Mouse (Mus musculus) midbrain, embryonic 16.5 days (tissue): Measurements from ENCODE around the gene Hacl1. TPM values are rescaled to one million over a fixed set of nuclear protein-coding genes. Genes with fewer than 3 reads are reported as not detected.

Experiments used
- ATAC-seq: fragments of 200-750 bp; cut with Nextera tagmentation; 2 replicates; pipeline ENCODE4 v1.8.0; 2017; ENCODE audit warnings: moderate TSS enrichment
- H3K27ac ChIP-seq: fragments of 300-500 bp; sonication (generic); 2 replicates; pipeline ENCODE4 v1.5.1; 2014; ENCODE audit warnings: mild to moderate bottlenecking, low read length, mixed read lengths
- H3K27me3 ChIP-seq: fragments of 300-500 bp; sonication (generic); 2 replicates; pipeline ENCODE4 v1.6.1; 2014; ENCODE audit warnings: low read depth, low read length, mixed read lengths; ENCODE audit not compliant: control insufficient read depth, insufficient read depth
- H3K36me3 ChIP-seq: fragments of 300-500 bp; sonication (generic); 2 replicates; pipeline ENCODE4 v1.6.1; 2014; ENCODE audit warnings: mild to moderate bottlenecking, low read length, moderate library complexity, mixed read lengths; ENCODE audit not compliant: control insufficient read depth, insufficient read depth
- H3K4me1 ChIP-seq: fragments of 300-500 bp; sonication (generic); 2 replicates; pipeline ENCODE4 v1.6.1; 2014; ENCODE audit warnings: mild to moderate bottlenecking, low read length, mixed read lengths; ENCODE audit not compliant: control insufficient read depth, insufficient read depth
- H3K4me2 ChIP-seq: fragments of 300-500 bp; sonication (generic); 2 replicates; pipeline ENCODE4 v1.6.1; 2014; ENCODE audit warnings: mild to moderate bottlenecking, low read length, mixed read lengths
- H3K4me3 ChIP-seq: fragments of 300-500 bp; sonication (generic); 2 replicates; pipeline ENCODE4 v1.5.1; 2014; ENCODE audit warnings: low read depth, mild to moderate bottlenecking, low read length, moderate library complexity, mixed read lengths
- H3K9ac ChIP-seq: fragments of 300-500 bp; sonication (generic); 2 replicates; pipeline ENCODE4 v1.6.1; 2014; ENCODE audit warnings: low read depth, low read length, mixed read lengths
- H3K9me3 ChIP-seq: fragments of 300-500 bp; sonication (generic); replicated peaks from 2 replicates; pipeline ENCODE4 v1.6.1; 2014; ENCODE audit warnings: mild to moderate bottlenecking, low read length, mixed read lengths; ENCODE audit not compliant: control insufficient read depth, poor library complexity, severe bottlenecking
- WGBS: fragments of 180-500 bp; shearing (Covaris S2); extraction: QIAGEN DNeasy Blood & Tissue Kit; methylation state at CpG from one replicate; pipeline ENCODE4 v1.1.7; 2014; 5-methylcytosine and 5-hydroxymethylcytosine counted together
- polyA plus RNA-seq: library from polyadenylated mRNA; unstranded; fragments of >200 nt; fragmentation: Nextera tagmentation; extraction: Ambion mirVana; gene quantifications from 2 replicates; pipeline ENCODE4 v1.2.1, GENCODE M21; 2015

The Hacl1 gene
- polyA plus RNA-seq, 1 experiment from 2014 or later = 10.6 TPM

DNA sequence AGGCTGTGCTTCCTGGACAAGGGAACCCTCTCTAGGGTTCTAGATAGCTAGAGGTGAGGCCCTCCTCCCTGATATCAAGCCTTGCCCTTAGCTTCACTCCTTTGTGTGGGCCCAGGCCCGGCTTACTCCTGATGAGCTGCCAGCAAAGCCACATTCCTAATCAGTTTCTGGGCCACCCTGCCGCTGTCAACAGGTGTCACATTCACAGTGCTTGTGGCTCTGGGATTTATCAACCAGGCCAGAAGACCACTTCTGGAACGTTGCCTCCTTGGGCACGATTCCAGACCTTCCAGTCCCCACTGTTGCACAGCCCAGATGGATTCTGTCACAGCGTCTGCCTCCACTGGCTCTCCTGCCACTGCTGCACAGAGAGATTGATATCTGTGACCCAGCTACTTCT, 80.2 kb downstream of the Hacl1 start:
- ATAC-seq = no peak

GRCm38 (mm10) chr14:31559216-31559615, 81.9 kb downstream of the Hacl1 start:
- Histone ChIP-seq H3K4me2 (no peak overlapping the region), H3K27me3 (no peaks in the 10 kb centered on the region), H3K9me3 (no peaks in the 10 kb centered on the region), H3K27ac (no peak overlapping the region), H3K9ac (no peak overlapping the region), H3K4me1 (no peaks in the 10 kb centered on the region), H3K36me3 (no peaks in the 10 kb centered on the region), H3K4me3 (no peak overlapping the region)
- 60% methylated on average over 5 of the region's 5 CpGs for WGBS
- ATAC-seq = no peak

More for the DNA sequence above, 80.2 kb downstream of the Hacl1 start:
- Histone ChIP-seq H3K4me2 (no peak overlapping the region), H3K4me3 (no peak overlapping the region), H3K4me1 (no peaks in the 10 kb centered on the region), H3K9ac (no peak overlapping the region), H3K27me3 (no peaks in the 10 kb centered on the region), H3K9me3 (no peaks in the 10 kb centered on the region), H3K36me3 (no peaks in the 10 kb centered on the region), H3K27ac (no peak overlapping the region)
- WGBS = 70% methylated on average over 5 of the region's 5 CpGs

- no peaks in the 10 kb centered on the region for H3K36me3 ChIP-seq
- no peak overlapping the region for H3K27ac ChIP-seq
- no peaks in the 10 kb centered on the region for H3K27me3 ChIP-seq
- 77% methylated on average over 9 of the region's 9 CpGs for WGBS
- no peak overlapping the region for H3K4me3 ChIP-seq
- no peak overlapping the region for H3K4me2 ChIP-seq
- no peak for ATAC-seq
- no peaks in the 10 kb centered on the region for H3K9me3 ChIP-seq
- H3K9ac ChIP-seq = no peak overlapping the region
- no peaks in the 10 kb centered on the region for H3K4me1 ChIP-seq
Measured at GRCm38 (mm10) chr14:31557784-31558183, 83.3 kb downstream of the Hacl1 start.

GRCm38 (mm10) chr14:31557273-31557672, 83.8 kb downstream of the Hacl1 start:
- Histone ChIP-seq H3K9ac (no peak overlapping the region), H3K4me3 (no peak overlapping the region), H3K4me1 (no peaks in the 10 kb centered on the region), H3K9me3 (no peaks in the 10 kb centered on the region), H3K27me3 (no peaks in the 10 kb centered on the region), H3K4me2 (no peak overlapping the region), H3K27ac (no peak overlapping the region), H3K36me3 (no peaks in the 10 kb centered on the region)
- 80% methylated on average over 8 of the region's 8 CpGs for WGBS
- ATAC-seq = no peak

DNA sequence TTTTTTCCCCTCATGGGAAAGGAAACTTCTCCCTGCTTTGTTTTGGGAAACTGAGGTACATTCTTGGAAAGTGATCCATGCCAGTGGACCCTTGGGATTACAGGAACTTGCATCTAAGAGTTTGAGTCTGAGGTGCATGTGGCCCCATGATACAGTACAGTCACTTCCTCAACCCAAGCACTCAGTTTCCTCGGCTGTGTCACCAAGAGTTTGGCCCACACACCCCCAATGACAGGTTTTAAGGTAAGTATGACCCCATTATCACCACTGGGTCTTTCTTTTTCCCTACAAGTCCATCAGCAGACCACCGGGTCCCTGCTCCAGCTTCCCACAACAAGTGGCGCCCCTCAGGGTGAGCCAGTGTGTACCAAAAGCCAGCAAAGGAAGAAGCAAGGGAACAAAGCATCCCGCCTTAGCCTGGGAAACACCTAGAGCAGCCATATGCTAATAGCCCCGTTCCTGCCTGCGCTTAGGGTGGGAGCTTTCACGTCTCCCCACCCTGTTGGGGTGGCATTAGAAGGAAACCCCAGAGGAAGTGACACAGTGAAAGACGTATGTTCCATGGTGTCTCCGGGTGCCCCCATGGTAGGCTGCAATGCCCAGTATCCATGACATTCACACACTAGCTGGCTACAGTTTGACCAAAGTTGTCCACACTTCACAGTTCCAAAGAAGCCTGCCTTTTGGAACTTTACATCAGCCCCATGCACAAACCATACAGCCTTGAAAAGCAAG, 84.4 kb downstream of the Hacl1 start:
- WGBS = 84% methylated on average over 9 of the region's 9 CpGs
- Histone ChIP-seq H3K27me3 (no peaks in the 10 kb centered on the region), H3K36me3 (no peaks in the 10 kb centered on the region), H3K9me3 (no peaks in the 10 kb centered on the region), H3K9ac (no peak overlapping the region), H3K4me2 (no peak overlapping the region), H3K4me3 (no peak overlapping the region), H3K27ac (no peak overlapping the region), H3K4me1 (no peaks in the 10 kb centered on the region)
- ATAC-seq = no peak

GRCm38 (mm10) chr14:31555963-31556434, 85.1 kb downstream of the Hacl1 start:
- H3K9ac ChIP-seq = no peak overlapping the region
- no peaks in the 10 kb centered on the region for H3K4me1 ChIP-seq
- H3K9me3 ChIP-seq = no peaks in the 10 kb centered on the region
- 77% methylated on average over 14 of the region's 14 CpGs for WGBS
- no peak overlapping the region for H3K27ac ChIP-seq
- ATAC-seq = no peak
- no peak overlapping the region for H3K4me3 ChIP-seq
- no peak overlapping the region for H3K4me2 ChIP-seq
- no peaks in the 10 kb centered on the region for H3K36me3 ChIP-seq
- no peaks in the 10 kb centered on the region for H3K27me3 ChIP-seq

GRCm38 (mm10) chr14:31555021-31555420, 86.1 kb downstream of the Hacl1 start:
- H3K4me3 ChIP-seq = no peak overlapping the region
- no peaks in the 10 kb centered on the region for H3K4me1 ChIP-seq
- H3K9me3 ChIP-seq = no peaks in the 10 kb centered on the region
- WGBS = 90% methylated on average over 7 of the region's 7 CpGs
- no peak overlapping the region for H3K9ac ChIP-seq
- H3K27ac ChIP-seq = no peak overlapping the region
- no peaks in the 10 kb centered on the region for H3K36me3 ChIP-seq
- no peak for ATAC-seq
- H3K4me2 ChIP-seq = no peak overlapping the region
- no peaks in the 10 kb centered on the region for H3K27me3 ChIP-seq

Other genes with a start within 250 kb of the Hacl1 start
- 156 and 158 TPM in 2 replicates for gene Sh3bp5, start 205.2 kb downstream of the Hacl1 start, polyA plus RNA-seq
- gene Eaf1, start 146.9 kb downstream of the Hacl1 start, polyA plus RNA-seq = 7.3 and 8.6 TPM in 2 replicates
- 43.1 and 48.3 TPM in 2 replicates for gene Mettl6, start 146.2 kb downstream of the Hacl1 start, polyA plus RNA-seq
- gene Colq, start 49.9 kb downstream of the Hacl1 start, polyA plus RNA-seq = not detected in 2 replicates
- not detected in 2 replicates for gene Gm49387, start 408 bp downstream of the Hacl1 start, polyA plus RNA-seq
- gene Btd, start 258 bp downstream of the Hacl1 start, polyA plus RNA-seq = 15.0 and 17.2 TPM in 2 replicates
- gene Ankrd28, start 189.4 kb upstream of the Hacl1 start, polyA plus RNA-seq = 9.4 and 10.1 TPM in 2 replicates